Mouse (Mus musculus): Measurements from ENCODE around the gene Wdfy4.

- no peak for TF ChIP-seq CTCF (IDR thresholded peaks at IDR 0.05; ENCODE audit: extremely low read depth, insufficient read depth, insufficient read length, insufficient replicate concordance)
- TF ChIP-seq POLR2A (IDR thresholded peaks at IDR 0.05; ENCODE audit: low read depth, low read length) = no peak
These were observed 29.9 kb upstream of the Wdfy4 start for GRCm38 (mm10) chr14:33215163-33215562.
